Mouse (Mus musculus): ENCODE data around the gene Pigu. TPM values are rescaled to one million over a fixed set of nuclear protein-coding genes. Genes with fewer than 3 reads are reported as not detected.

Pigu gene
- polyA plus RNA-seq (2014; fragmentation: Nextera tagmentation; extraction: Ambion mirVana): 60.2 and 67.1 TPM in 2 replicates

DNA sequence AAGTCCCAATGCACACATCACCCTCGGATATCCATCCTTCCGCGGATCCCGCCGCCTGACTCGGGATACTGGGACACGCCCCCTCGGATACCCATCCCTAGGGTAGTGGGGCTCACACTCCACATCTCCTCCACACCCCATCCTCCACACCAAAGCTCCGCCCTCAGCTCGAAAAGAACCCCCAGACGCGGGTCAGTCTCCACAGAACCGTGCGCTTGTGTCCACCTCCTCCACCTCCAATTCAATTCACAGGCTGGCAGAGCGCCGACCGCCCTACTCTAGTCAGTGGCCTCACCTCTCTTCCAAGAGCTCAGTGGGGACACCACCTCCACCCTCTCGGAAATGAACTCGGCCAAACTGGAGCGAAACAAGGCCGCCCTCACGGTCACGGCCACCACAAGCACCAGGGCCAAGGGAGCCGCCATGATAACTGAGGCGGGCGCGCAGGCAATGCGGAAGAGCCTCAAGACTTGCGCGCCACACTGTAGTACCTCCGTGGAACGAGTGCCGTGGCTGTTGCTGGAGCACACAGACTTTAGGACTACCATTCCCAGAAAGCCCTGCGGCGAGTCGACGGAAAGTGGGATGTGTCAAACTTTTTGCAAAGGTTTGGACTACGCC, at the start of gene Pigu:
Pigu (minus strand) TSS at position 460 of the 621 bp plus-strand sequence.
- Histone ChIP-seq H3K36me3 (ENCODE audit: control insufficient read depth, insufficient read depth, low read length) (no peaks in the 10 kb centered on the region), H3K4me1 (ENCODE audit: control insufficient read depth, insufficient read depth, low read length) (peaks cover 7% of the 10 kb centered on the region; the same call in 1 of the 2 replicates), H3K4me3 (ENCODE audit: low read depth, low read length) (peak within 1 kb of the TSS; percentile 92), H3K4me2 (peak within 1 kb of the TSS; percentile 87), H3K9ac (ENCODE audit: low read depth, low read length) (peak within 1 kb of the TSS; percentile 87), H3K27ac (ENCODE audit: low read depth, low read length) (peak within 1 kb of the TSS; percentile 83), H3K9me3 (replicated peaks; ENCODE audit: control insufficient read depth, low read length) (no peaks in the 10 kb centered on the region), H3K27me3 (ENCODE audit: control insufficient read depth, insufficient read depth, low read length) (no peaks in the 10 kb centered on the region)
- WGBS (ENCODE audit: insufficient replicate concordance): under 1% methylated on average over 38 of the region's 38 CpGs
- ATAC-seq (replicated peaks; ENCODE audit: insufficient number of reproducible peaks, low FRiP score, low TSS enrichment): peak; percentile 94

- H3K27ac ChIP-seq (ENCODE audit: low read depth, low read length): no peak overlapping the region
- H3K36me3 ChIP-seq (ENCODE audit: control insufficient read depth, insufficient read depth, low read length): peaks cover 22% of the 10 kb centered on the region
- no peak for ATAC-seq (replicated peaks; ENCODE audit: insufficient number of reproducible peaks, low FRiP score, low TSS enrichment)
- H3K9me3 ChIP-seq (replicated peaks; ENCODE audit: control insufficient read depth, low read length): no peaks in the 10 kb centered on the region
- no peak overlapping the region for H3K9ac ChIP-seq (ENCODE audit: low read depth, low read length)
- H3K4me1 ChIP-seq (ENCODE audit: control insufficient read depth, insufficient read depth, low read length): no peaks in the 10 kb centered on the region
- 88% methylated on average over 1 of the region's 1 CpGs for WGBS (ENCODE audit: insufficient replicate concordance)
- no peak overlapping the region for H3K4me3 ChIP-seq (ENCODE audit: low read depth, low read length)
- no peak overlapping the region for H3K4me2 ChIP-seq
- no peaks in the 10 kb centered on the region for H3K27me3 ChIP-seq (ENCODE audit: control insufficient read depth, insufficient read depth, low read length)
Observed at GRCm38 (mm10) chr2:155404635-155405034, 47.4 kb upstream of the Pigu start.

DNA sequence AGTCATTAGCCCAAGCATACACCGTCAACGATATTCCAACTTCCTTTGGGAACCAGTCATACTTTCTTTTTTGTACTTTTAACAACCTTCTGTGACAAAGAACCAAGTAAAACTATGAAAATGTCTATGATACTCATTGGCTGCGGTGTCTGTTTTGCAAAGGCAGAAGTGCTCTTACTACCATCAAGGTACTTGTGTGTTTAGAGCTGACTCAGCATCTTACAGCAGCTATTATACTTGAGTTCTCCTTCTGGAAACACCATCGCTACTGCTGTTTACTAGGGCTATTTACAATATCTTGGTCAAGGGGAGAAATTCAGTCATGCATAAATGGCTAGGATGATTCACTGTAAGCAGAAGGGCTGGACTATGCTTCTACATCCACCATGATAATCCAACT, 44.7 kb upstream of the Pigu start:
- Histone ChIP-seq H3K4me1 (ENCODE audit: control insufficient read depth, insufficient read depth, low read length) (no peaks in the 10 kb centered on the region), H3K4me2 (no peak overlapping the region), H3K4me3 (ENCODE audit: low read depth, low read length) (no peak overlapping the region), H3K27ac (ENCODE audit: low read depth, low read length) (no peak overlapping the region), H3K27me3 (ENCODE audit: control insufficient read depth, insufficient read depth, low read length) (no peaks in the 10 kb centered on the region), H3K36me3 (ENCODE audit: control insufficient read depth, insufficient read depth, low read length) (peaks cover 10% of the 10 kb centered on the region), H3K9ac (ENCODE audit: low read depth, low read length) (no peak overlapping the region), H3K9me3 (replicated peaks; ENCODE audit: control insufficient read depth, low read length) (no peaks in the 10 kb centered on the region)
- ATAC-seq (replicated peaks; ENCODE audit: insufficient number of reproducible peaks, low FRiP score, low TSS enrichment): no peak
- WGBS (ENCODE audit: insufficient replicate concordance): 93% methylated on average over 4 of the region's 4 CpGs

GRCm38 (mm10) chr2:155400276-155400675, 43.0 kb upstream of the Pigu start:
- Histone ChIP-seq H3K9me3 (replicated peaks; ENCODE audit: control insufficient read depth, low read length) (no peaks in the 10 kb centered on the region), H3K27ac (ENCODE audit: low read depth, low read length) (no peak overlapping the region), H3K36me3 (ENCODE audit: control insufficient read depth, insufficient read depth, low read length) (peaks cover 4% of the 10 kb centered on the region), H3K4me2 (no peak overlapping the region), H3K4me1 (ENCODE audit: control insufficient read depth, insufficient read depth, low read length) (no peaks in the 10 kb centered on the region), H3K27me3 (ENCODE audit: control insufficient read depth, insufficient read depth, low read length) (no peaks in the 10 kb centered on the region), H3K4me3 (ENCODE audit: low read depth, low read length) (no peak overlapping the region), H3K9ac (ENCODE audit: low read depth, low read length) (no peak overlapping the region)
- no peak for ATAC-seq (replicated peaks; ENCODE audit: insufficient number of reproducible peaks, low FRiP score, low TSS enrichment)

GRCm38 (mm10) chr2:155394586-155394985, 37.4 kb upstream of the Pigu start:
- no peak overlapping the region for H3K27ac ChIP-seq (ENCODE audit: low read depth, low read length)
- H3K27me3 ChIP-seq (ENCODE audit: control insufficient read depth, insufficient read depth, low read length): no peaks in the 10 kb centered on the region
- H3K4me1 ChIP-seq (ENCODE audit: control insufficient read depth, insufficient read depth, low read length): peaks cover 5% of the 10 kb centered on the region
- no peak overlapping the region for H3K4me3 ChIP-seq (ENCODE audit: low read depth, low read length)
- H3K4me2 ChIP-seq: no peak overlapping the region
- no peaks in the 10 kb centered on the region for H3K9me3 ChIP-seq (replicated peaks; ENCODE audit: control insufficient read depth, low read length)
- 86% methylated on average over 5 of the region's 5 CpGs for WGBS (ENCODE audit: insufficient replicate concordance)
- H3K36me3 ChIP-seq (ENCODE audit: control insufficient read depth, insufficient read depth, low read length): peaks cover 9% of the 10 kb centered on the region
- no peak overlapping the region for H3K9ac ChIP-seq (ENCODE audit: low read depth, low read length)
- ATAC-seq (replicated peaks; ENCODE audit: insufficient number of reproducible peaks, low FRiP score, low TSS enrichment): no peak

DNA sequence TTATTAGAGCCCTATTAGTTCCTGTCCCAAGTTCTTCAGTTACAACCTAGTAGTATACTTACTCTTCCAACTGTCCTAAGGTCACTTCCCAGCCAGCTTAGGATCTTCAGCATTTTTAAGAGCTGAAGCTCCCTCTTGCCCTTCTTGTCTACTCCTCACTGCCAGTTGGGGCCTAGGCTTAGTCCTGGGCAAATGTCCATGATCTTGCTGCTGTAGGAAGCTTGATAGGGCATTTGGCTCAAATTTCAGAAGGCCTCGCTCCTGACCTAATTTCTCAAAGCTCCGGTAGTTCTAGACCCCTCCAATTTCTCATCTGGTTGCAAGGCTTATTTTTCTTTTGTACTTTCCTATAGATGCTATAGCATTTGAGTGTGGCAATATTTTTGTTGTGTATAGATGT, 31.3 kb upstream of the Pigu start:
- Histone ChIP-seq H3K9ac (ENCODE audit: low read depth, low read length) (no peak overlapping the region), H3K4me2 (no peak overlapping the region), H3K4me3 (ENCODE audit: low read depth, low read length) (no peak overlapping the region), H3K36me3 (ENCODE audit: control insufficient read depth, insufficient read depth, low read length) (peaks cover 31% of the 10 kb centered on the region), H3K27me3 (ENCODE audit: control insufficient read depth, insufficient read depth, low read length) (no peaks in the 10 kb centered on the region), H3K4me1 (ENCODE audit: control insufficient read depth, insufficient read depth, low read length) (peaks cover 7% of the 10 kb centered on the region), H3K9me3 (replicated peaks; ENCODE audit: control insufficient read depth, low read length) (no peaks in the 10 kb centered on the region), H3K27ac (ENCODE audit: low read depth, low read length) (no peak overlapping the region)
- no peak for ATAC-seq (replicated peaks; ENCODE audit: insufficient number of reproducible peaks, low FRiP score, low TSS enrichment)
- 95% methylated on average over 2 of the region's 2 CpGs for WGBS (ENCODE audit: insufficient replicate concordance)

GRCm38 (mm10) chr2:155387052-155387451, 29.8 kb upstream of the Pigu start:
- peaks cover 31% of the 10 kb centered on the region for H3K36me3 ChIP-seq (ENCODE audit: control insufficient read depth, insufficient read depth, low read length)
- no peak overlapping the region for H3K9ac ChIP-seq (ENCODE audit: low read depth, low read length)
- 64% methylated on average over 4 of the region's 4 CpGs for WGBS (ENCODE audit: insufficient replicate concordance)

GRCm38 (mm10) chr2:155386534-155386899, 29.3 kb upstream of the Pigu start:
- peaks cover 31% of the 10 kb centered on the region for H3K36me3 ChIP-seq (ENCODE audit: control insufficient read depth, insufficient read depth, low read length)
- H3K9ac ChIP-seq (ENCODE audit: low read depth, low read length): no peak overlapping the region
- no peak overlapping the region for H3K4me2 ChIP-seq
- 26% methylated on average over 27 of the region's 27 CpGs for WGBS (ENCODE audit: insufficient replicate concordance)
- H3K9me3 ChIP-seq (replicated peaks; ENCODE audit: control insufficient read depth, low read length): no peaks in the 10 kb centered on the region
- H3K4me1 ChIP-seq (ENCODE audit: control insufficient read depth, insufficient read depth, low read length): peaks cover 21% of the 10 kb centered on the region
- ATAC-seq (replicated peaks; ENCODE audit: insufficient number of reproducible peaks, low FRiP score, low TSS enrichment): no peak
- H3K4me3 ChIP-seq (ENCODE audit: low read depth, low read length): no peak overlapping the region
- no peaks in the 10 kb centered on the region for H3K27me3 ChIP-seq (ENCODE audit: control insufficient read depth, insufficient read depth, low read length)
- H3K27ac ChIP-seq (ENCODE audit: low read depth, low read length): no peak overlapping the region

More at GRCm38 (mm10) chr2:155387052-155387451, 29.8 kb upstream of the Pigu start:
- ATAC-seq (replicated peaks; ENCODE audit: insufficient number of reproducible peaks, low FRiP score, low TSS enrichment): no peak
- no peaks in the 10 kb centered on the region for H3K27me3 ChIP-seq (ENCODE audit: control insufficient read depth, insufficient read depth, low read length)
- H3K4me1 ChIP-seq (ENCODE audit: control insufficient read depth, insufficient read depth, low read length): peaks cover 21% of the 10 kb centered on the region
- no peak overlapping the region for H3K27ac ChIP-seq (ENCODE audit: low read depth, low read length)
- no peak overlapping the region for H3K4me3 ChIP-seq (ENCODE audit: low read depth, low read length)
- no peak overlapping the region for H3K4me2 ChIP-seq
- H3K9me3 ChIP-seq (replicated peaks; ENCODE audit: control insufficient read depth, low read length): no peaks in the 10 kb centered on the region

Data from heart, embryonic 11.5 days (tissue).